Mouse (Mus musculus) frontal cortex, postnatal 10 days (tissue): Measurements from ENCODE around the gene Abcb9.

Source experiments
- DNase-seq, 2 experiments: peaks; one replicate each; pipeline ENCODE4 v3.0.0; 2022; ENCODE audit warnings: low spot score in 2 of 2, mixed read lengths in 1 of 2

Abcb9 gene

DNA sequence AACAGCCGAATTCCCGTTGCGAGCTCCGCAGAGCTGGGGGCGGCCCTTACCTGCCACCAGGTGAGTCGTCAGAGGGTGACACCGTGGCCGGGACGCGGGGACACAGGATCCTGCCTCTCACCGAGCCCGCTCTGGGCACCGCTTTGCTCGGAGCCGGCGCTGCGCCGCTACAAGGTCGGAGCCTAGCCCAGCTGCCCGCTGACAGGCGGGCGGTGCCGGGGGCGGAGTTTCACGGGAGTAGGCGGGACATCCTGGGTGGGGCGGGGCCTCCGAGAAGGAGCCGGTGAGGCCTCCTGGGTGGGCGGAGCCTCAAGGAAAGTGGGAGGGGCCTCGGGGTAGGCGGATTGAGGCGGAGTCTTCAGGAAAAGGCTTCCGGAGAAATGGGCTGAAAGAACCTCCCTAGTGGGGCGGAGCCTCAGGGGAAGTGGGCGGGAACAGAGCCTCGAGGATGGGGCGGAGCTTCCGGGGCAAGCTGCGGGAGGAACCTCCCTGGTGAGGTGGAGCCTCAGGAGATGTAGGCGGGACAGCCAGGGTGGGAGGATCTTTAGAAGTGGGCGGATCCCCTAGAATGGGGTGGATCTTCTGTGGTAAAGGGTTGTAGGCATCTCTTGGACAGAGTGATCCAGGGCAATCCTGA is at the start of gene Abcb9:
Gene Abcb9 (minus strand): TSS at position 203 of the 637 bp plus-strand sequence.
- DNase-seq, result peak; percentile 96 to 97

DNA sequence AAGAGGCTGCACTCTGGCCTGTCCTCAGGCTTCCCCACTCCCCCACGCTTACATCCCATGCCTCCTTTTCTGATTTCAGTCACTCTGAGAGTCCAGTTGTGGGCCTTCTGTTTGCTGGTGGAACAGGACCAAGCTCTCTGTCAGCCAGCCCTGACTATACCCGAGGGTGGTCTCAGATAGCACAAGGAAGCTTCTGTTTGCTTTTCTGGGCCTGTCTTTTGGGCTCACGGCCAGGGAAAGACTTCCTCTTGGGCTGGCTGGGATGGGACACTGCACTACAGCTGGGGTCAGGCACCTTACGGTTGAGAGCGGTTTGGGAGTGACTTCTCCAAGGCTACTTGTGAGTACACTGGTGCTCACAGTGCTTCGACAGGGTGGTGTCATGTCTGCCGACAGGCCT is 42.5 kb upstream of the Abcb9 start:
- DNase-seq, result no peak

GRCm38 (mm10) chr5:124134261-124134660 is 38.7 kb upstream of the Abcb9 start:
- DNase-seq, result no peak

DNA sequence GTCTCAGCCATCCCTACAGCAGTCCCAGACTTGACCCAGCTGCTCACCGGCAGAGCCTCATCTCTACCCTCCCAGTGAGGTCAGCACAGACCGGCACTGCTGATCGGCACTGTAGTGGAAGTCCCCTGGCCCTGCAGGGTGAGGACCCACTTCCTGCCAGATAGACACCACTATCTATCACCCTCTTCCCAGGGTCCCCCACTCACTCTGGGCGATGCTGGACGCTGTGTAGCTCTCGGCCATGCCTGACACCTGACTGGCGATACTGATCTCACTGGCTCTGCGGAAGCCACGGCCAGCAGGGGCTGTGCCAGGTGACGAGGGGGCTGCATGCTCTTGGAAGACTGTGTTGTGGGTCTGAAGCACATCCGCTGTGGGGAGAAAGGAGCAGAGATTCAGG is 29.5 kb upstream of the Abcb9 start:
- no peak for DNase-seq

DNA sequence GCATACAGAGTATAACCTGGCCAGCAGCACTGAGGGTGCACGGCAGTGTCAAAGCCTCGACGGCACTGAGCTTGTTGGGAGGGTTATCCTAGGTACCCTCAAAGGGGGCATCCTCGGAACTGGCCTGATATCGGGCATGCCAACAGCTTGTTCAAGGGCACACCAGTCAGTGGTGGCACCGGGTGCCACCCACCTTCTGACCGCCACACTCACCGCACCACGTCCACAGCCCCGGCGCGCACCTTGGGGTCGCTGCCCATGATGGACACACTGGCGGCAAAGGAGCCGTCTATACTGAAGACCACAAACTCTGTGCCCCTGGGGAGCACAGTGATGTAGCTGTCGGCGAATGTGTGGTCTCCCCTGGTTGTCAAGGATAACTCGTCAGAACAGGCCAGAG is 26.8 kb upstream of the Abcb9 start:
- no peak for DNase-seq

DNA sequence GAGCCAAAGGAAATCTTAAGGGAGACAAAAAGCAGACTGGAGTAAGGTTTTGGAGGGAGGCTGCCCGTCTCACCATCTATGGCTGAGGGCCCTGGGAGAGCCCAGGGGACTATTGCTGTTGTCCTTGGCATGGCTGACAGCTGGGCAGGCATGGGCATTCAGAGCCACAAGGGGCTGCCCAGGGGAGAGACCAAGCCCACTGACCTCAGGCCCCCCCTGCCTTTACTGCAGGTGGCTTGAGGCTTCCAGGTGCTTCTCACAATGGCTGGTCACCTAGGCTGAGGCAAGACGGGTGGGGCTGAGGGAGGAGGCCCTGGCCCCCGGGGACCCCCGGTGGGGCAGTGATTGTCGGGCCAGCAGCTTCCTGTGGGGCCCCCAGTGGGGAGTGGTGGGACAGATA is 23.6 kb upstream of the Abcb9 start:
- no peak for DNase-seq

DNA sequence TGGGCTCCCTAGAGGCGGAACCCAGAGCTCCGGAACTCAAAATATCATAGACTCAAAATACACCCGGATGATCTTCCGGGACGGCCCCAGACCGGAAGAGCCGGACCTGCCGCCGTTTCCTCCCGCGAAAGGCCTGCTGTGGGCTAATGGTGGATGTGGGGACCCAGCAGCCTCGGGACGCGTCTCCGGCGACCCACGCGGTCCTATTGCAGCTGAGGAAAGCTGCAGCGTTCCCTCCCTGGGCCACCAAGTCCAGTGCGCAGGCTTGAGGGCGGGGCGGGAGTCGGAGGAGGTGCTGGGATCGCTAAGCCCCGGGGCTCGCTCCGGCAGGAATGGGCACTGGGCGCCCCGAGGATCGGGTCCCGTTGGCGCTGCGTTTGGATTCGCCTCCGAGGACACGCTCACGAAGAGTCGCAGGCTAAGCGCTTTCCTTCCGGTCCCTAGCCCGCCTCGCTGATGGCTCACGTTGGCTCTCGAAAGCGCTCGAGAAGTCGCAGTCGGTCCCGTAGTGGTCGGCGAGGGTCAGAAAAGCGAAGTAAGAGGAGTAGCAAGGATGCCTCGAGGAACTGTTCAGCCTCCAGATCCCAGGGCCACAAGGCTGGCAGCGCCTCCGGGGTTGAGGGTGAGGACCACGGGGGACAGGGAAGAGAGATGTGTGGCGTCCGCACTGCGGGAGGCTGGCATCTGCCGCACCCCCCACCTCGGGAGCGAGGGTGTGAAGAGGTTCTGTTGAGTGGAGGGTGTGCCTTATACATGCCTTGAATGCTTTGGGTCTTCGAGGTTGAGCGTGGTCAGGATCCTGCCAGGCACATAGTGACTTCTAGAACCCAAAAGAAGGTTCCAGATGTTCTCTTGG is 20.6 kb upstream of the Abcb9 start, which contains the start of gene Arl6ip4:
Gene Arl6ip4 (plus strand): TSS at position 100 of the 856 bp plus-strand sequence.
- DNase-seq, result peak; percentile 77 to 81

GRCm38 (mm10) chr5:124115531-124115930 is 19.9 kb upstream of the Abcb9 start:
- DNase-seq, result no peak

- DNase-seq, result no peak
Measured at GRCm38 (mm10) chr5:124114276-124115025, 18.9 kb upstream of the Abcb9 start.

GRCm38 (mm10) chr5:124113030-124113429 is 17.4 kb upstream of the Abcb9 start:
- DNase-seq, result peak in 1 of 2 experiments; percentile 62

DNA sequence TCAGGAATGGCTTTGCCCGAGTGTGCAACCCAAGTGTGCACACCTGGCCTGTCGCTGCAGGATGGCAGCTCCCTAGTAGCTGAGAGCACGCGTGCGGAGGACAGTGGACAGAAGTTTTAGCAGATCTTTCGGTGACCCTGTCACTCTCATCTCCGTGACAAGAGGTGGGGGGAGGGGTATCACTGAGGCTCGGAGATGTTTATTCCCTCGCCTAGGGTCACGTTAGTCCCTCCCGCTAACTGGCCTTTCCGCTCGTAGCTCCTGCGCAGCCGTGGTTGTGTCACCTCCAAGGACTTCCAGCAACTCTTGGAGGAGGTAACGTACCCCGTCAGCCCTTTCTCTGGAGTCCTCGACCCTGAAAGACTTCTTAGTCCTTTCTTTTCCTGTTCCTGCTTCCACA is 16.9 kb upstream of the Abcb9 start:
- DNase-seq, result no peak

DNA sequence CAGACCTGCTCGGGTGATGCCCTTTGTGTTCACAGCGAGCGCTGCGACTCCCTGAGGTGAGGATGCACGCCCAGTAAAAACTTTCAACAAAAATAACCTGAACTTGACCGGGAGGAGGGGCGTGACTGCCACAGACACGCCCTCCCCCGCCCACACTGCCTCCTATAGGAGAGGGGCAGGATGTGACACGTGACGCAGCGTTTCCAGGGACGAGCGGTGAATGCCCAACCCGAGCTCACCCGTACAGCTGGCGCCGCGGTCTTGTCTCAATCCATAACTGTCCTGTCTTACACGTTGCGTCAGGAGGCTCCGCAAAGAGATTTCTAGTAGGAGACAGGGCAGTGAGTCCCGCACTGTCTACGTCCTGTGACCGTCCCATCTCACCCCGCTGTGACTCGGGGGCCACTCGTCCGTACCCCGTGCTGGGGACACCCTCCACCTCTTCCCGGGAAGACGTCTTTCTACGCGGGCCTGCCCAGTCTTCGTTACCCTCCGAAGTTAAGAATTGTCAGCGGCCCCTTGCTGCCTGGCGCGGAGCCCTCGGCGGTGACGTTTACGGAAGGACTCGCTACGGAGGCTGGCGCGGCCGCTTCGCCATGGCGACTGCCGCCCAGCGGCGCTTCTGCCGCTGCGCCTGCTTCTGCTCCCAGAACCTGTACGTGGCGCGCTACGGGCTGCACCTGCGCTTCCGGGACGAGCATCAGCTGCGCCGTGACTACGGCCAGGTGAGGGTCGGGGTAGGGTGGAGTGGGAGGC is 16.3 kb upstream of the Abcb9 start, which contains the start of gene Ogfod2:
Gene Ogfod2 (plus strand): TSS at position 556 of the 756 bp plus-strand sequence.
- peak; percentile 87 to 91 for DNase-seq

- DNase-seq, result no peak
Measured at GRCm38 (mm10) chr5:124111077-124111741, 15.6 kb upstream of the Abcb9 start.

- no peak for DNase-seq
Measured at GRCm38 (mm10) chr5:124103552-124103951, 8.0 kb upstream of the Abcb9 start.

DNA sequence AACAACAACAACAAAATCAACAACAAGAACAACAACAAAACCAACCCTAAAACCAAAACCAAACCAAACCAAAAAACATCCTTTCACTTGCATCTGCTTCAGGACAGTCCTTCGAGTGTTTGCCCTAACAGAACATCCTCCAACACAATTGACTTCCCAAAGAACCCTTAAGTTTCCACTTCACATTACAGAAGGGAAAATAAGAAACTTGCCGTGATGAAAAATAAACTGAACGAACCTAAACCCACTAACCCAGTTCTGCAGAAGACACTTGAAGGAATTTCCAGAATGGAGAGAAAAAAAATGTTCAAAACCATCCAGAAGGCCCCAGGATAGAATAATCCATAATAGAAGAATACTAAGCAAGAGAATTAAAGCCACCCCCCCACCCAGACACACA is 7.4 kb upstream of the Abcb9 start:
- no peak for DNase-seq

DNA sequence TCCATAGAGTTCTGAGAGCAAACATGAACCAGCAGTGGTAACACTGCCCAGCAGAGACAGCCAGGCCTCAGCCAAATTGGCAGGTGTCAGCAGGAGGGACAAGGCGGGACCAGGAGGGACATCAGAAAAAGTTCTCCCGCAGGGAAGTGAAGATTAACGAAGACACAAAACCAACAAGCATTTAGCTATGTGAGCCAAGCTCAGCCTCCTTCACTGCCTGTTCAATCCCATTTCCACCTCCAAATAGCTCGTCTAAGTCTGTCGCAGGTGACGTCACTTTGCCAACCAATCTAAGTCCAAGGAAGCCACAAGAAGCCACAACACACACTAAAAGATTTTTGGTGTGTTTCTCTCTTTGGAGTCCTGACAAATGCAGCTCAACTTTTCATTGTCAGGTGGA is 6.7 kb upstream of the Abcb9 start:
- DNase-seq, result no peak

- DNase-seq, result no peak
Measured at GRCm38 (mm10) chr5:124100128-124101044, 4.8 kb upstream of the Abcb9 start.

DNA sequence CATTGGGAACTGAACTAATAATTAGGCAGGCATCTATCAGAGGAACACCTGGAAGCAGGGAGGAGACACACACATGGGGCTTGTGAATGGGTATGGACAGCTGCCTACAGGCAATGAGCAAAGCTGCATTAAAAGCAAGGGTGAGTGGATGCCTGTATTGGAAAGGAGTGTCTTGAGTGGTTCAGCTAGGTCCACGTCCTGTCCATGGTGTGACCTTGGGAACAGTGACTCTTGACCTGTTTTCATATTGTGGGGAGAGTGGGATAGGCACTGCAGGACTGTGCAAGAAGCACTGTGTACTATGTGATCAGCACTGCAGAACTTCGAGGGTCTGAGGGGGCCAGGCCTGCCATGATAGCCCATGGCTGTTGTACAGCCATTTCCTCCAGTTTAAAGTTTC is 3.3 kb upstream of the Abcb9 start:
- no peak for DNase-seq

DNA sequence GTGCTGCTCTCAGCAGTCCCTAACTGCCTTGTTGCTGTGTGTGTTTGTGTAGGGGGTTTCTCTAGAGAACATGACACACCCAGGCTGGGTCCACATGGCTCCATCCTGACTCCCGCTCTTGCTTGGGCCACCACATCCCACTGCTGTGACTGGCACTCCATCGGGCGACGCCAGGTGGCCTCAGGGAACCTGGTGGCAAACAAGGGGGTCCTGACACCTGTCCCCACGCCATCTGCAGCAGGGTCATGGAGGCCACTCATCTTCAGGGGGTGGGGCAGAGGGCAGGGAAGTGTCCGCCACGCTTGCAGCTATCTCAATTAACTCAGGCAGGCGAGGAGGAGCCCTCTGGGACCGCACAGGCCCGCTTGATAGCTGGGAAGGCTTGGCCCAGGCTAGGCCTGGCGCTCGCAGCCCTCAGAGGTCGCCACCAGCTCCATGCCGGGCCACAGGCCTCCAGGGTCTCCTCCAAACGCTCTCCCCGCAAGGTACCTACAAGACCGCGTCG is 469 bp downstream of the Abcb9 start:
- no peak for DNase-seq
